Mouse (Mus musculus) hindbrain, postnatal 0 days (tissue): ENCODE measurements around the gene Itga7. TPM values are rescaled to one million over a fixed set of nuclear protein-coding genes. Genes with fewer than 3 reads are reported as not detected.

Source experiments
- ATAC-seq: fragments of 200-750 bp; cut with Nextera tagmentation; 2 replicates; pipeline ENCODE4 v1.8.0; 2017; ENCODE audit warnings: mild to moderate bottlenecking, moderate TSS enrichment, moderate library complexity
- DNase-seq: peaks from one replicate; pipeline ENCODE4 v3.0.0-alpha.2; 2015; ENCODE audit warnings: low spot score
- H3K27ac ChIP-seq: fragments of 300-500 bp; sonication (generic); 2 replicates; pipeline ENCODE4 v1.5.1; 2014; ENCODE audit warnings: mild to moderate bottlenecking
- H3K27me3 ChIP-seq: fragments of 300-500 bp; sonication (generic); 2 replicates; pipeline ENCODE4 v1.6.1; 2014; ENCODE audit warnings: low read length, mixed read lengths; ENCODE audit not compliant: insufficient read depth
- H3K36me3 ChIP-seq: fragments of 300-500 bp; sonication (generic); 2 replicates; pipeline ENCODE4 v1.6.1; 2014; ENCODE audit warnings: low read length, mixed read lengths; ENCODE audit not compliant: insufficient read depth
- H3K4me1 ChIP-seq: fragments of 300-500 bp; sonication (generic); 2 replicates; pipeline ENCODE4 v1.6.1; 2014; ENCODE audit warnings: antibody characterized with exemption, low read length, mixed read lengths; ENCODE audit not compliant: insufficient read depth
- H3K4me2 ChIP-seq: fragments of 300-500 bp; sonication (generic); 2 replicates; pipeline ENCODE4 v1.6.1; 2014; ENCODE audit warnings: low read depth, mild to moderate bottlenecking, low read length, moderate library complexity, mixed read lengths
- H3K4me3 ChIP-seq: fragments of 300-500 bp; sonication (generic); 2 replicates; pipeline ENCODE4 v1.5.1; 2014; ENCODE audit warnings: low read length
- H3K9ac ChIP-seq: fragments of 300-500 bp; sonication (generic); replicated peaks from 2 replicates; pipeline ENCODE4 v1.6.1; 2014; ENCODE audit warnings: mild to moderate bottlenecking, low read length, moderate library complexity, mixed read lengths
- H3K9me3 ChIP-seq: fragments of 300-500 bp; sonication (generic); 2 replicates; pipeline ENCODE4 v1.6.1; 2016; ENCODE audit warnings: low read length, mixed read lengths
- CTCF ChIP-seq: IDR thresholded peaks from 2 replicates; pipeline ENCODE4 v1.5.1; 2016; ENCODE audit warnings: antibody characterized with exemption, control low read depth, low read depth
- WGBS: fragments of 180-500 bp; shearing (Covaris S2); extraction: QIAGEN DNeasy Blood & Tissue Kit; methylation state at CpG from one replicate; pipeline ENCODE4 v1.1.7; 2014; 5-methylcytosine and 5-hydroxymethylcytosine counted together
- polyA plus RNA-seq: library from polyadenylated mRNA; unstranded; fragments of >200 nt; fragmentation: Nextera tagmentation; extraction: Ambion mirVana; gene quantifications from 2 replicates; pipeline ENCODE4 v1.2.1, GENCODE M21; 2015
- total RNA-seq: library from RNA; depleted of rRNA; stranded (reverse); fragments of >200 nt; gene quantifications from 2 replicates; pipeline ENCODE4 v1.2.3, GENCODE M21; 2014; rRNA removed

Gene Itga7
- total RNA-seq (29.0 and 30.6 TPM in 2 replicates), polyA plus RNA-seq (15.1 and 16.9 TPM in 2 replicates)

DNA sequence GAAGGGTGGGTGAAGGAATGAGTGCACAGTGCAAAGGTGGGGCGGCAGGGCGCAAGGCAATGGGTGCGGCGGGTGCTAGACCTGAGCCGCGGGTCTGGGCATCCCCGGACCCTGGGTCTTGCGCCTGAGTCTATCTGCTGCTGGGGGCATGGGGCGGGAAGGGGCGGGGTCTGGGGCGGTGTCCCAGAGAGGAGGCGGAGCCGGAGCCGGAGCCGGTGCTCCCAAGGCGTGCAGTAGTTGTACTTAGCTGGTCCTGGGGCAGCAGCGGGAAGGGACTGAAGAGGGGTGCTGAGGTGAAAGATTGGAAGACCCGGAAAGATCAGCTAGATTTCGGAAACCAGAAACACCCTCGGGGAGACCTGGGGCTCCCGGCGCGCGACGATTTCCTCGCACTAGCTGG lies at the start of gene Itga7:
Itga7 (plus strand) TSS at position 245 of the 400 bp plus-strand sequence.
- peak within 1 kb of the TSS; percentile 63 for H3K9ac ChIP-seq
- H3K4me1 ChIP-seq = peaks cover 13% of the 10 kb centered on the region; the same call in 1 of the 2 replicates
- no peaks in the 10 kb centered on the region for H3K9me3 ChIP-seq
- DNase-seq (peak; percentile 61), ATAC-seq (peak; percentile 76)
- H3K4me2 ChIP-seq = peak within 1 kb of the TSS; percentile 90
- H3K27me3 ChIP-seq = no peaks in the 10 kb centered on the region
- no peak for TF ChIP-seq CTCF
- peak within 1 kb of the TSS; percentile 41; the same call in 1 of the 2 replicates for H3K27ac ChIP-seq
- peak within 1 kb of the TSS; percentile 54 for H3K4me3 ChIP-seq
- no peaks in the 10 kb centered on the region for H3K36me3 ChIP-seq
- under 1% methylated on average over 26 of the region's 26 CpGs for WGBS

DNA sequence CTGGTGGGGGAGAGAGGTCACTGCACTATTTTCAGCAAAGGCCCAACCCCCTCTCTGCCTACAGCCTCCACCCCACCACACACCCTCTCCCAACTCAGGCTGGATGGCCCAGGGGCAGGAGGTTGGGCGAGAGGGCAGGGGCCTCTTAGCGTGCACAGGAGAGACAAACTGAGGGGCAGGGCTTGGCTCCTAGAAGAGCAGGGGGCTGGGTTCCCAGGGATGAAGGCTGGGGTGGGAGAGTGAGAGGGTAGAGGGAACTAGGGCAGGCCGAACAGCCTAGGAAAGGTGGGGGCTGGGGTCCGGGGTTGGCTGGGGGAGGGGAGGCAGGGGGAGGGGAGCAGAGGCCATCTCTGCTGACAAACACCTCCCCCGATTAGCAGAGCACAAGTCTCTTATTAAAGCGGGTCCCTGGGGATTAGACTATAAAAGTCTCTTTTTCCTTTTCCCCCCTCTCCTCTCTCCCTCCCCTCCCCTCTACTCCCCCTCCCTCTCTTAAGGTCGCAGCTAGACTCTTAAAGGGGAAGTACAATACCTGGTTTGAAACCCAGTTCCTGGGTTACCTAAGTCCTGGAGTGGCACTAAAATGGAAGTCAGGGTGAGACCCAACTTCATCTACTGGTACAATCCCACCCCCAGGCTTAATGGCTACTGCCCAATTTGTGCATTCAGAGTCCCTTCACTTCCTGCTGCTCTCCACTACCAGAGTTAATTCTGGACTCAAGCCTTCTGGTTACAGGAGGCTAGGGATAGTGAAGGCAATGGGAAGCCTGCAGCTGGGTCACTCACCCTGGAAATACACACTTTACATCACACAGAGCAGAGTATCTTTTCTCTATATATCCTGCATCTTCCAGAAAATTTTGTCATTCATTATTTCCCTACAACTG lies 44.4 kb upstream of the Itga7 start:
- WGBS = 0% methylated on average over 6 of the region's 7 CpGs
- peak overlapping the region; percentile 86 for H3K4me2 ChIP-seq
- peak overlapping the region; percentile 46 for H3K9ac ChIP-seq
- ATAC-seq (peak; percentile 8), DNase-seq (peak; percentile 73)
- TF ChIP-seq CTCF = no peak
- no peaks in the 10 kb centered on the region for H3K27me3 ChIP-seq
- peak overlapping the region; percentile 31 for H3K4me3 ChIP-seq
- peaks cover 7% of the 10 kb centered on the region; the same call in 1 of the 2 replicates for H3K36me3 ChIP-seq
- H3K27ac ChIP-seq = no peak overlapping the region; the same call in 1 of the 2 replicates
- no peaks in the 10 kb centered on the region for H3K9me3 ChIP-seq
- H3K4me1 ChIP-seq = peaks cover 22% of the 10 kb centered on the region

DNA sequence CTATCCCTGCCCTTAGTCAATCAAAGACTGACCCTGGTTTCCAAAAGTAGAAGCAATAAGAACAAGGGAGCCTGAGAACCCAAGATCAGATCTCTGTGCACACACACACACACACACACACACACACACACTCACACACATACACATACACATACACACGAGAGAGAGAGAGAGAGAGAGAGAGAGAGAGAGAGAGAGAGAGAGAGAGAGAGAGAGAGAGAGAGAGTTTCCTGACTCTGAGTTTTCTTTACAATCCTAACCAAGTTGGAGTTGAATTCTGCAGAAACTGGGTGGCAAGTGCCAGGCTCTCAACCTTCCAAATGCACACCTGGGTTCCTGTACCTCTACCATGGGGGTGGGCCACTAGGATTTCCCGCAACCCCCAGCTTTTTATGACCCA lies 43.8 kb upstream of the Itga7 start:
- no peaks in the 10 kb centered on the region for H3K27me3 ChIP-seq
- no peak for DNase-seq
- peaks cover 22% of the 10 kb centered on the region for H3K4me1 ChIP-seq
- H3K36me3 ChIP-seq = peaks cover 7% of the 10 kb centered on the region; the same call in 1 of the 2 replicates
- peak overlapping the region; percentile 86 for H3K4me2 ChIP-seq
- ATAC-seq = no peak
- no peak for TF ChIP-seq CTCF
- peak overlapping the region; percentile 89; the same call in 1 of the 2 replicates for H3K9ac ChIP-seq
- WGBS = 17% methylated on average over 1 of the region's 2 CpGs
- no peaks in the 10 kb centered on the region for H3K9me3 ChIP-seq
- peak overlapping the region; percentile 85 for H3K4me3 ChIP-seq
- no peak overlapping the region; the same call in 1 of the 2 replicates for H3K27ac ChIP-seq

DNA sequence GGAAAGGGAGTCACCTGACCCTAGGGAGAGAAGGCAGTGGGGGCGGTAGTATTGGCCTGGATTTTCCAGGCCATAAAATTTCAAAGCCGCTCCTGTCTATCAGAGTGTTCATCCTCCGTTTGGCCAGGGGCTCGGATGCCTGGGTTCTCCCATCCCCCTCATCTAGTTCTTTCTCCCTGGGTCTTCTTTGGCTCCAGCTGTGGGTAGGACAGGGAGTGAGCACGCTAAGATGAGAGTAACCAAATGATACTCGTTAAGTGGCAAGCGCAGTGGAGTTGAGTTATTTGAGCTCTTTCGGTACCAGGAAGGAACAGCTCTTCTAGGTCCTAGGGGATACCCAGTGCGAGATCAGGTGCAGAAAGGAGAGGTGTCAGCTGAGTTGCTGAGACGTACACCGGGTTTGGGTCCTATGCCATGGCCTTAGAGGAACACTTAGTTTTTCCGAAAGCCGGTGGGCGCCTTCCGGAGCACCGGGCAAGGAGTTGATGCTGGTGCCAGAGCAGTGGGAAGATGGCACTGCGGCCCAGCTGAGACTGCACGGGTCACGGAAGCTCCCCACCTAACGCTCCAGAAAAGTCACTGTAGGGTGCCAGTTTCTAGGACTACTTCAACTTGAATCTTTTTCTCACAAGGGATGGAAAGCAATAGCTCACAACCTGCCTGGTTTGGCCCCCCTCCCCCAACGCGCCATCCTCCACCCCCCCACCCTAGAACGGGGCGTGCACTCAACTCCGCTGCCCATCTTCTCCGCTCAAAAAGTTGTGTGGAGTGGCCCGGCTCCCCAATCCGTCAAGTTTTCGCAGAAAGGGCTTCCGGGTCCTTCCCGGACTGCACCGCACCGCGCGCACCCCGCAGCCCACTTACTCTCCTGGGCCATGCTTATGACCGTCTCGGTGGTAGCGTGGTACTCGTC lies 43.0 kb upstream of the Itga7 start:
- Histone ChIP-seq H3K36me3 (peaks cover under 1% of the 10 kb centered on the region; the same call in 1 of the 2 replicates), H3K9me3 (no peaks in the 10 kb centered on the region), H3K4me3 (peak overlapping the region; percentile 85), H3K9ac (peak overlapping the region; percentile 89), H3K4me2 (peak overlapping the region; percentile 86), H3K27ac (peak overlapping the region; percentile 86), H3K27me3 (no peaks in the 10 kb centered on the region), H3K4me1 (peaks cover 22% of the 10 kb centered on the region)
- DNase-seq = peak; percentile 19
- ATAC-seq = peak; percentile 19
- no peak for TF ChIP-seq CTCF
- under 1% methylated on average over 40 of the region's 40 CpGs for WGBS

DNA sequence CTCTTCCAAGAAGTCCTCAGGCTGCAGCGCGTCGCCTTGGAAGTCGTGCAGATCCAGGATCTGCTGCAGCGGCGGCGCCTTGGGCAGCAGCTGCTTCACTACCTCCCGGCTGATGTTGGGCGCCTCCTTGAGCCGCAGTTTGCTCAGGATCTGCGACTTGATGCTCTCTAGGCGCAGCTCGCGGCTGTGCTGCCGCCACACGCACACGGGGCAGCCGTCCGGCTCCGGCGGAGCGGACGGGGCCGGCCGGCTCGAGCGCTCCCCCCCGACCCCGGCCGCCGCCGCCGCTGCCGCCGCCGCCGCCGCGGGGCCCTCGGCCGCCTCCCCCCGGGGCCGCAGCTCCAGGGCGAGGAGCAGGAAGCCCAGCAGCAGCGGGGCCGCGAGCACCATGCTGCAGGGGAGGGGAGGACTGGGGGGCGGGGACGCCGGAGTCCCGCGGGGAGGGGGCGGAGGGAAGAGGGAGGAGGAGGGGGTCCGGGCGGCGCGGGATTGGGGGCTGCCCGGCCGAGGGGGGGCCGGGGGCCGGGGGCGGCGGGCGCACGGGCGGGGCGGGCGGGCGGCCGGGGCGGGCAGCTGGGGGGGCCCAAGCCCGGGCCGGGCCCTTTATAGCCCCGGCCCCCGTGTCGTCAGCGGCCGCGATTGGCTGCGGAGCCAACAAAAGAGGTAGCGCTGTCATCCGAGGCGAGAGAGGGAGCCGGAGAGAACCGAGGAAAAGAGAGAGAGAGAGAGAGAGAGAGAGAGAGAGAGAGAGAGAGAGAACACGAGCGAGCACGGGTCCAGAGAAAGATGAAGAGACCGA lies 42.1 kb upstream of the Itga7 start, which contains the start of gene Gdf11:
Gdf11 (minus strand) TSS at position 423 of the 799 bp plus-strand sequence.
- Histone ChIP-seq H3K9ac (peak within 1 kb of the TSS; percentile 89), H3K4me1 (peaks cover 31% of the 10 kb centered on the region), H3K36me3 (no peaks in the 10 kb centered on the region), H3K4me2 (peak within 1 kb of the TSS; percentile 86), H3K4me3 (peak within 1 kb of the TSS; percentile 85), H3K27me3 (no peaks in the 10 kb centered on the region), H3K9me3 (no peaks in the 10 kb centered on the region), H3K27ac (peak within 1 kb of the TSS; percentile 86)
- ATAC-seq (peak; percentile 85), DNase-seq (peak; percentile 93)
- TF ChIP-seq CTCF = no peak
- under 1% methylated on average over 56 of the region's 89 CpGs for WGBS
